Mouse (Mus musculus) kidney, adult 11 months (tissue): ENCODE measurements around the gene Gpr84.
A peak's percentile ranks its signal among the peaks of the same experiment; 100 is the strongest.
"Not testable (repeated sequence)": the region's sequence is repeated elsewhere in the genome, so short reads cannot be mapped to it uniquely, and the experiment has no call there.

Source experiments
- DNase-seq: peaks from one replicate; pipeline ENCODE4 v3.0.0; 2022

The Gpr84 gene

DNA sequence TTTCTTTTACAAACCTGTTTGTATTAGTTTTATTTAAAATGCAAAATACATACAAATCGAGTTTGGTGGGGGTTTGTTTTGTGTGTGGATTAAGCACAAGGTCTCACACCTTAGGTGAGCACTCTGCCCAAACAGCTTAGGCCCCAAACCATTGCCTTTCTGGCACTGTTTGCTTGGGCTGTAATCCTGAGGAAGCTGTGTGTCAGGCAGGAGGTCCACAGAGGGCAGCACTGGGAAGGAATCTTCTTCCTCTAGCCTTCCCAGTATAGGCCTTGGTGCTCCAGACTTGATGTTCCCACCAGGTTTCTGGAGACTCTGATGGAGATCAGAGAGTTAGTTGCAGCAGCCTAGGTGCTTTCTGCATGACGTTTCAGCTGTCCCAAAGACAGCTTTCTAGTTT lies 25.8 kb downstream of the Gpr84 start:
- no peak for DNase-seq

- DNase-seq, result no peak
These were observed 26.3 kb downstream of the Gpr84 start for GRCm38 (mm10) chr15:103284066-103284465.

- no peak for DNase-seq
These were observed 28.8 kb downstream of the Gpr84 start for GRCm38 (mm10) chr15:103281465-103282205.

DNA sequence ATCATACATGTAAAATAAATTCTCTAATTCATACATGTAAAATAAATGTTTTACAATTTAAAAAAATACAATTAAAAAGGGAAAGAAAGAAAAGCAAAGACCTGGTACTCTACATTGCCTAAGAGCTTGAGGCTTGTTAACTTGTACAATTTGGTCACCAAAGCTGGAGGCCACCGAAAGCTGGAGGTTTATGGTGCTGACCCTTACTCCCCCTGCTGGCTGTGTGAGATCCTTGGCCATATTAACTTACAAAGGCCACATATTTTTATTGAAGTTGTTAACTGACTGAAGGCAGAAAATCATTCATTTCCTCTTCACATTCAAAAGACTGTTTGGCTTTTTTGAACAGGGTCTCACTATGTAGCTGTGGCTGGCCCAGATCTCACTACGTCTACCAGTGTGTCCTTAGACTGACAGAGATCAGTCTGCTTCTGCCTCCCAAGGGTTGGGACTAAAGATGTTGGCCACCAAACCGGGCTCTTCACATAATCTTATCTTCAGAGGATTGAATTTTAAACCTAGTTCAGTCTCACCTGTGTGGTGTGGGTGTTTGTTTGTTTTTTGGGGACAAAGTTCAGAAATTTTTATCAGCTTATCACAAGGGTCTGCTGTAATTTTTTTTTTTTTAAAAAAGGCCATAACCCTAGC lies 29.5 kb downstream of the Gpr84 start:
- DNase-seq, result no peak

DNA sequence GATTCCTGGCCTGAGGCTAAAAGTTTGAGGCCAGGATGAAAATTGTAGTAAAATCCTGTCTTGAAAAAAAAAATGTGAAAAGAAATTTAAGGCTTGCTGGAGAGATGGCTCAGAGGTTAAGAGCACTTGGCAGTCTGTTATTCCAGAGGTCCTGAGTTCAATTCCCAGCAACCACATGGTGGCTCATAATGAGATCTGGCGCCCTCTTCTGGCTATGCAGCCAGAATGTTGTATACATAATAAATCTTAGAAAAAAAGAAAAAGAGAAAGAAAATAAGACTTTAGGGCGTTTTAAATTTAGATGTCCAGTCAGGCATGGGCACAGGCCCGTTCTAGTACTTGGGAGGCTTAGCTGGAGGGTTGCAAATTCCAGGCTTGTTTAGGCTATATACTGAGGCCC lies 30.7 kb downstream of the Gpr84 start:
- no peak for DNase-seq

GRCm38 (mm10) chr15:103277949-103278348 lies 32.5 kb downstream of the Gpr84 start:
- no peak for DNase-seq

GRCm38 (mm10) chr15:103275943-103276342 lies 34.5 kb downstream of the Gpr84 start:
- not testable (repeated sequence) for DNase-seq

- DNase-seq, result peak; percentile 99
These were observed 37.8 kb downstream of the Gpr84 start, which contains the start of gene Copz1 for GRCm38 (mm10) chr15:103272419-103273279. Gene Copz1, plus strand, starts transcription at chr15:103272714.

- DNase-seq, result no peak
These were observed 41.5 kb downstream of the Gpr84 start for GRCm38 (mm10) chr15:103268903-103269302.

DNA sequence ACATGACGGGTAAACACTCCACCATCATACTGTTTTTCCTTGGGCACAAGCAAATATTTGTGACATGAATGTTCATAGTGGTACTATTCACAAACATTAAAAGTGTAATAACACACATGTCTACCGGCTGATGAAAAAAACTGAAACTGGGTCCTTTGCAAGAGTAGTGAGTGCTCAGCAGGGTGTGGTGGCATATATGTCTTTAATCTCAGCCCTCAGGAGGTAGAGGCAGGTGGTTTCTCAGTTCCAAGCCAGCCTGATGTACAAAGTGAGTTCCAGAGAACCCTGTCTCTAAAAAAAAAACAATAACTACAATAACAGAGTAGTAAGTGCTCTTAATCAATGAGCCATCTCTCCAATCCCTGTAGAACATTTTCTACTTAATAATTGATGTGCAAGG lies 45.6 kb downstream of the Gpr84 start:
- no peak for DNase-seq

GRCm38 (mm10) chr15:103259989-103260388 lies 50.4 kb downstream of the Gpr84 start:
- DNase-seq, result peak; percentile 26

DNA sequence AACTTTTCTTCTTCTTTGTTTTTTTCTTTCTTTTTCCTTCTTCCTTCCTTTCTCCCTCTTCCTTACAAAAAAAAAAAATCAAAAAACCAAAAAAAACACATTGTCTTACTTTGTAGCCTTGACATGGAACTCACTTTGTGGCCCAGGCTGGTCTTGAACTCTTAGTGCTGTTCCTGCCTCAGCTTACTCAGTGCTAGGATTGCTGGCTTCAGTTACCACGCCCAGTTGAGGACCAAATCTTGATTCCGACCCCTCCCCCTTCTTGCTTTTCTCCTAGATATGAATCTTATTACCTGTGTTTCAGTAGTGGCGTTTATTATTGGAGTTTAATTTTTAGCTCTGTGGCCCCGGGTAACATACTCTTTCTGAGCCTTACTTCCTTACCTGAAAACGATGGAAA lies 51.2 kb downstream of the Gpr84 start:
- no peak for DNase-seq
